Mouse (Mus musculus) ovary, postnatal 14 days (tissue): ENCODE measurements around the gene Cd40.

Experiments used
- DNase-seq: peaks from one replicate; pipeline ENCODE4 v3.0.0; 2022; ENCODE audit warnings: low spot score

The Cd40 gene

DNA sequence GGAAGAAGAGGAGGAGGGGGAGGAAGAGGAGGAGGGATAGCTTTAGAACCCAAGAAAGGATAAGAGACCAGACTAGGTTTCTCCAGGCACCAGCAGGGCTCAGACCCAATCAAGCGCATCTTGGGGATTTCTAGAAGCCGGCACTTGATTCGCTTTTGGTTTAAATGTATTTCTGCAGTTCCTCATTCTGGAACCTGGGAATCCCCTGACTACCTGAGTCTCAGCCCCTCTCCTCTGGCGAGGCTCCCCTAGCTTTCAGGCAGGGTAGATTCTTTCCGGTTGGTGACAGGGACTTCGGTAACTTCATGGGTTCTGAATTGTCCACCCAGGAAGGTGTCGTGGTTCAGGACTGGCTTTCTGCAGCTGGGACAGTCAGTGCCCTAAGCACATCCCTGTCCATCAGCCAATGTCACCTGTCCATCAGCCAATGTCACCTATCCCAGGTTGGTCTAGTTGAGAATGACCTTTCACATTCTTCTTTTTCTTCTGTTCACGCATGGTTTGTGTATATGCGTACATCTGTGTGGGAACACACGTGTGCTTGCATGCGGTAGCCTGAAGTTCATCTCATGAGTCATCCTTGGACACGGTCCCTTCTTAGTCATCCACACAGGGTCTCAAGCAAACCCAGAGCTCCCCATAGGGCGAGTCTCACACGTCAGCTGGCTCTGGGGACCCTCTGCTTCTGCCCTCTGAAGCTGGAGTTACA, 1.1 kb downstream of the Cd40 start:
- DNase-seq: no peak

DNA sequence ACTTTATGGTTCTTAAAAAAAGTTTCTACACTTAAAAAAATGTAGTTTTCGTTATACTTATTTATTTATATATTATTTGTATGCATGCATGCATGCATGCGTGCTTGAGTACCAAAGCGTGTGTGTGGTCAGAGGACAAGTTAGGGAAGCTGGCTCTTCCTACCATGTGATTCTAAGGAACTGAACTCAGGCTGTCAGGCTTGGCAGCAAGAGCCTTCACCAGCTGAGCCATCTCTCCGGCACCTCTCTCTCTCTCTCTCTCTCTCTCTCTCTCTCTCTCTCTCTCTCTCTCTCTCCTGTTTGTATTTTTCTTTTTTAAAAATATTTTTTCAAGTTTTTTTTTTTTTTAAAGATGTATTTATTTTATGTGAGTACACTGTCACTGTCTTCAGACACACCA, 4.5 kb downstream of the Cd40 start:
- no peak for DNase-seq

DNA sequence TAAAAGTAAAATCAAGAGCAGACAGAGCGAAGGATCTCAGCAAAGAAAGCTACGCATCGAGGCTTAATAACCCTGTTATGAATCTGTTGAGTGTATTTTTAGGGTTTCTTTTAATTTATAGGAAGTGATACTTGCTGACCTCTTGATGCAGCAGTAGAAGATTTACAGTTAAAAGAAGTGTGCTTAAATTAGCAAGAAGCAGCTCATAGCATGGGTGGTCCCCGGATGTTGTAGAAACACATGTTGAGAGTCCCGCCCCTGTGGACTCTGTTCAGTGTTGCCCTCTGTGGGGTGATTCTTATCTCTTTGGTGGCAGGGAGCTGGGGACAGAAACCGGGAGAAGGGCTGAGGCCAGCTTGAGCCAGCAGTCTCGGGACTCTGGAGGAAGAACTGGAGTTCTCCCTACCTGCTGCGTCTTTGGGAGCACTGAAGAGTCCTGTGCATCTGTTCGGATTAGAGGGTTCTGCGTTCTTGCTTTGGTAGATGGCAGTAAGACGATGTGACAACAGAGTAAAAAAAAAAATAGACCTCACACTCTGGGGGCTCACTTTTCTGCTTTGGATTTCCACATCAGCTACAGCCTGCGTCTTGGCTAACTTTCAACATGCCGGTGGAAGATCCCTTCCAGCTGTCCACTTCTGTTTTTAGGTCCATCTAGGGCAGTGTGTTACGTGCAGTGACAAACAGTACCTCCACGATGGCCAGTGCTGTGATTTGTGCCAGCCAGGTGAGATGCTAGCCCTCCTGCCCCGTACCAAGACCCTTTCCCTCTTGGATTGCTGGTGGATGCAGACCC, 6.4 kb downstream of the Cd40 start:
- no peak for DNase-seq

DNA sequence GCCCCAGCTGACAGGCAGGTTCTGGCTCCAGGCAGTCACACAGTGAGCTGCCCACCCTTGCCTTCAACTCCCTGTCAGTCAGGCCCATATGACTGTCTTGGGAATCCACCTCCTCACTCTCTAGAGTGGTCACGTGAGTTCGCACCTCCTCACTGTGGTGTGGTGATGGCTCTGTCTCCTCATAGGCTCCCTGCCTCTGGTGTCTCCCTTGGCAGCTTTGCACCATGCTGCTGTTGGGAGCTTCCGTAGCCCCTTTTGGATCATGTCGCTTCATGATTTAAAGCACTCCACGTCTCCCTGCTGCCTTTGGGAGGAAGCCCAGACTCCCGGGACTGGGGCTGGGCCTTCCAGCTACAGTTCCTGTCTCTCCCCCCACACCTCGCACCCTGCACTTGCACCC, 9.1 kb downstream of the Cd40 start:
- no peak for DNase-seq

DNA sequence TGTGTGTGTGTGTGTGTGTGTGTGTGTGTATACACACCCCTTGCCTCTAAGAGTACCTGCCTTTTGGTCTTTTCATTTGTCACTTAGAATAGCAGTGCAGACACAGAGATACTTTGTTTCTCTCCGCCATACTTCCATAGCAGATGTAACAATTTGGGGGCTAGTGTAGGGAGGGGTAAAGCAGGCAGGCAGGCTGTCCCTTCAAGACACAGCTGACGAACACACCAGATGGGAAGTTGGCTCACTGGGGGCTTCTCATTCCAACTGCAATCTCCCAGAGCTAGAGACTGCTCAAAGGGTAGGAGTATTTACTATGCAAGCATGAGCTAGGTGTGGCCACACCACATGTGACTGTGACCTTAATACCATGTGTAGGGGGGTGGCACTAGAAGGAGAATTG, 13.4 kb downstream of the Cd40 start:
- DNase-seq: no peak

DNA sequence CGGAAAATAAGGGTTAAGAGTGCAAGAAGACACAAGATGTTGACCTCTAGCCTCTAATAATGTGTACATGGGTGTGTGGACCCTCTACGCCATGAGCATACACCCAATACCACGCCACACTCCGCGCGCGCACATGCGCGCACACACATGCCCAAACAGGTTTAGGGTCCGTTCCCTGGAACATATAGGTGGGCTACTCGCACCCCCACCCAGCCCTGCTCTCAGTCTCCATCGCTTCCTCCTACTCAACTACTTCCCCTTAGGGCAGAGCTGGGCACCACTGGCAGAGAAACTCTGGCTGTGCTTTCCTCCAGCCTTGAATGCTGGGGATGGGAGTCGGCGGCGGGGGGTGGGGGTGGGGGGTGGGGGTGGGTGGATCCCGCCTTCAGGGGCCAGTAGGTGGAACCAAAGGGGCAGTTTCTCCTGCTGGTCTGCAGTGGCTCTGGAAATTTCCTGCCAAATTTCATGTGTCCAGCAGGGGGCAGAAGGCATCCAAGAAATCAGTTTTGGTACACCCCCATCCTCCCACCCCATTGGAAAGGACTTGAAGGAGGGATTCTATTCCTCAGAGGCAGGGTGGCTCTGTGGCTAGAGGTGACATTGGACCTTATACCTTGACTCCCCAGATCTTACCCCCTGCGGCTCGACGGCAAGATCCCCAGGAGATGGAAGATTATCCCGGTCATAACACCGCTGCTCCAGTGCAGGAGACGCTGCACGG, 14.8 kb downstream of the Cd40 start:
- DNase-seq: peak; percentile 55

DNA sequence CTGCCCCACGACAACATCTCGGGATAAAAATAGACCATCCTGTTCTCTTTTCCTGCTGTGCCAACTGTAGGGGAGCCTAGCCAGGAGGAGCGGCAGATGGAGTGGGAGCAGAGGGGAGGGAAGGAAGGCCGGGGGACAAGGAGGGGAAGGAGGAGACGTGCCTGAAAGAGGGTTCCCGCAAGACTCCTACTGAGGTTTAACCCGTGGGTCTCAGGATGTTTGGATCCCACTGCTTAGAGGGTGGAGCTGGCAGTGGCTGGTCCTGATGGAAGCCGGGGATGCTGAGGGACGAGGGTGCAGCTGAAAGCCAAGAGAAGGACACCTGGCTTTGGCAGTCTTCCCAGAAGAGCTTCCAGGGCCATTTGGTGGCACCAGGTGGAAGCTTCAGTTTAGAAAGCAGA, 18.0 kb downstream of the Cd40 start:
- no peak for DNase-seq

DNA sequence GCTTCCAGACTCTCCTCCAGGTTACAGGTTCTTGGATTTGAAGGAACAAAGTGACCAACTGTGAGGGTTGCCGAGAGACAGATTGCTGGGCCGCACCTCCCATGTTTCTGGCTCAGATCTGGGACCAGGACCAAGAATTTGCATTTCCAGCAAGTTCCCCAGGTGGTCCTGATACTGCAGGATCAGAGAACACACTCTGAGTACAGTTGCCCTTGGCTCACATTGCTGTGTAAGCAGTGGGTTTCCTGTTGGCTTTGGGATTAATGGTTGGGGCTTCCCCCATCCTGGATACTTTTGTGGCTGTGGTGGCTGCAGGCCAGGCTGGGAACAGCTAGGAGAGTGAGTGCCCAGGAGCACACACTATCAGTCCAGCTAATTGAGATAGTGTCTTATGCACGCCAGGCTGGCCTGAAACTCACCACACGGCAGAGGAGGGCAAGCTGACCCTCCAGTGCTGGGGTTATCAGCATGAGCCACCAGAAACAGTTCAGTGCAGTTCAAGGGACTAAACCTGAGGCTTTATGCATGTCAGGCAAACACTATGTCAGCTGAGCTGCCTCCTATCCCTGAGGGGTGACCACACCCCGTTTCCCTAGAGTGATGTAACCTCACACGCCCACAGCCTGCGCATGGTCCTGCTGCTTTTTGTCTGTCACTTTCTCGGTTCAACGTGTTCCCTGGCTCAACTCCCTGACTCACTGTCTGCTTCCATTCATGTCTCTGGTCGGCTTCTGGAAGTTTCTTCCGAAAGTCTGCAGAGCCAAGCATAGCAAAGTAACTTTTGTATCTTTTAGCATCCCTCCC, 18.9 kb downstream of the Cd40 start:
- no peak for DNase-seq

DNA sequence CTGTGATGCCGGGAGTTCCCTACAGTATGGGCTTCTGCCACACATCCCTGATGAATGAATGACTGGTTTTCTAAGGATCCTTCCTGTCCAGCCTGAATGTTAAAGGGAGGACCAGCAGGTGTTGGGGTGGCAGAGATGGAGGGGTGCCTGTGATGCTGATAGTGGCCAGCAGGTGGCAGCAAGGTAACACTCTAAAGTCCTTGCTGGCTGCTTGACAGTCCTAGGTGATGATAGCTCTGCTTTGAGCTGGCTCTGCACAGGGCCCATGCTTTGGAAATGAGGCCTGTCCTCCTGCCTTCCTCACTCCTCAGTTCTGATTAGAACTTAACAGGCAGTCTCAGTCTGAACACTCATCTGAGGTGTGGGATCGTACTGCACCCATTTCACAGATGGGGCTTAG, 19.5 kb downstream of the Cd40 start:
- DNase-seq: peak; percentile 80

DNA sequence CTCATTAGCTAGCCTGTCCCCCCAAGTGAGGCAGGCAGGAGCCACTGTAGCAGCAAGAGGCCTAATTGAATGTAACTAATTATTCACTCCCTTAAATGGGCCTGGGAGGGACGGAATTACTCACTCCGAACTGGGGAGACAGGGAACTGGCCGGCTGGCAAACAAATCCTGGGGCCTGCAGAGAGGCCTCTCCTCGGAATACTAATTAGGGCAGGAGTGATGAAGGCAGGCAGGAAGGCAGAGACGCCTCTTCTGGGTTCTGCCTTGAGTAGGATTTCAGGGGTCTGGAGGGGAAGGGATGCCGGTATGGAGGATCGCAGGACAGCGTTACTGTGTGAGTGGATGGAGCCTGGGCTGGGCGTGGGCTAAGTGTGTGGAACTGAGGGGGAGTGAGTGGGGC, 21.6 kb downstream of the Cd40 start:
- DNase-seq: no peak

DNA sequence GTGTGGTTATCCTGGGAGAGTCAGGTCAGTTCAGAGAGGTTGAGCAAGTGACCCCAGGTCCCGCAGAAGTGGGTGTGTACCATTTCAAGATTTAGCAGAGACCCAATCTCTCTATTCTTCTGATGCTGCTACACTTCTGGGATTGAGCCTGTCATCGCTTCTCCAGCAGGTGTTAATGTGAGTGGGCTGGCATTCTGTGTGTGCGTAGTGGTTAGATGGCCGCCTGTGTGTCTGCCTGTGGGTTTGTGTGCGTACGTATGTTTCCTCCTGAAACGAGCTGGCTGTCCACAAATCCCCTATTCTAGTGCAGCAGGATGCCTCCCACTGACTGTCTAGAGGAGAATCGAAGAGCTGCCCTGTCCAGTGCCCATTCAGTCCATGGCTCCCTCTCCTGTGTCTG, 22.6 kb downstream of the Cd40 start:
- DNase-seq: no peak

DNA sequence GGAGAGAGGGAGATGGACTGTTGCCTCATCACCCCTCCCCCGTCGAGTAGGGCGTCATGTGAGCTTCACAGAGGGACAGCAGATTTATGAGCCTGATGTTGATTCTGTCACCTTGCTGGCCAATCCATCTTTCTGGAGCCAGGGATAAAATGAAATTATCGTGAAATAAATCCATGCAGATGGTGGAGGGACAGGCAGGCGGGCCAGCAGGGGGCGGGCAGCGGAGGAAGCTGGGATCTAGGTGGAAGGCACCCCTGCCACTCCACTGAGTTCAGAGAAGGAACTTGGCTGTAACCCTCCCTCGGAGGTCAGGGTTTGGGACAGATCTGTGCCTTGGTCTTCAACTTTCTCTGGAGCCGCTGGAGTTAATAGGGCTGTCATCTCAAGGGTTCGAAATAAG, 23.2 kb downstream of the Cd40 start:
- no peak for DNase-seq

DNA sequence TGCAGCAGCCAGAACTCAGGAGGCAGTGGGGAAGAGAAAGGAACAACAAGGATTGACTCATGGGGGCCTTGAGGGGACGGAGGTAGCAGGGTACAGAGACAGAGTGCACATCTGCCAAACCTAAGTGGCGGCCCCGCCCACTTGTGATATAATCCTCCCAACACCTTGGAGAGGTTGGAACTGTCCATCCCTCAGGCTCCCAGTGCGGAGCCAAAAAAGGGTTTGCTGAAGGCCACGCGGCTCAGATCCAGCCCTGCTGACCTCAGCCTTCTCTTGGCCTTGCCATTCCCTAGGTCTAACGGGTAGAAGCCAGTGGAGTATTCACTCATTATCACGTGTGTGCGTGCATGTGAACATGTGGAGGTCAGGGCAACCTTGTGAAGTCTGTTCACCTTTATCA, 25.2 kb downstream of the Cd40 start:
- no peak for DNase-seq

DNA sequence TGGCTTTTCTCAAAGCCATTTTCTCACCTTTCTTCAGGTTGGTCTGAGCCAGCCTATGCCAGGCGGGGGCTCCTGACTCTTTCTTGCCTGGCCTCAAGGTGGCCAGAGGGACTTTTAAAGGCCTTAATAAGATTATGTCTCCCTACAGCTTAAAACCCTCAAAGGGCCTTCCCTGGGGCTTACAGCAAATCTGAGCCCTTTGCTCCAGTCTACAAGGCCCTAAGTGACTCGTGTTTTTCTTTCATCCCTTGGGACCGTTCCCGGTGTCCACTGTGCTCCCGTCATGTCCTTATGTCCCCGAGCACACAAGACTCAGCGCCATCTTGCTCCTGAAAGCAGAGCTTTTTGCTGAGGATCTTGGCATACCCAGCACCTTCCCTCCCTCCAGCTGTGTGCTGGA, 25.8 kb downstream of the Cd40 start:
- no peak for DNase-seq

DNA sequence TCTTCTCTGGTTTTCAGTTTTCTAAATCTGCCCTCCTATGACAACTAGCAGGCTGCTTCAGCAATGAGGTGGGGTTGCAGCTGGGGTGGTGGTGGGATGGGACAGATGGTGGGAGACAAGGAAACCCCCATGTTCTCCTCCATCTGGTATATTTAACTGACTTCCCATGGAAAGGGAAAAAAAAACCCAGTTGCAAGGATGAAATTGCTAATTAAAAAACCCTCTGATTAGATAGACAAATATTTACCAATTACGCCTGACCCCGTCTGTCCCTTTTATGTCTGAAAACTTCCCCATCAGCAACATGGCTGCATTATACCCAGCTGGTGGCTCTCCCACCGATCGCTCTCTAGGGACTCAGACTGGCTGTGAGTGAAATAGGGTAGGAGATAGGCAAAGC, 31.2 kb downstream of the Cd40 start:
- DNase-seq: no peak

DNA sequence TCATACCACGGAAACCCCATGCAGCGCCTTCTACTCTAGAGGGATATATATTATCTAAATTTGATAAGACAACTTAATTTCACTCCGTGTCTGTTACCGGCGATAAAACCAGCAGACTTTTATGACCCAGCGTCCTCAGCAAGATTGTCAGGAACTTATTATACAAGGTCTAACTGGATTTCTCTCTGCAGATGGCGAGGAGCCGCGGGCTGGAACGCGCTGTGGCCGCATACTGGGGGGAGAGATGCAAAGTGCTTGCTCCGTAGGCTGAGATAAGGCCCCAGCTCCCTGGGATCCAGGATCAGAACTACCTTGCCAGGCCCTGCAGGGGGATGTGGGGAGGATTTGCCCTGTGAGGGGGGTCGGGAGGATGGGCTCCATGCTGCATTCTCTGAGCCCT, 34.0 kb downstream of the Cd40 start:
- DNase-seq: no peak

DNA sequence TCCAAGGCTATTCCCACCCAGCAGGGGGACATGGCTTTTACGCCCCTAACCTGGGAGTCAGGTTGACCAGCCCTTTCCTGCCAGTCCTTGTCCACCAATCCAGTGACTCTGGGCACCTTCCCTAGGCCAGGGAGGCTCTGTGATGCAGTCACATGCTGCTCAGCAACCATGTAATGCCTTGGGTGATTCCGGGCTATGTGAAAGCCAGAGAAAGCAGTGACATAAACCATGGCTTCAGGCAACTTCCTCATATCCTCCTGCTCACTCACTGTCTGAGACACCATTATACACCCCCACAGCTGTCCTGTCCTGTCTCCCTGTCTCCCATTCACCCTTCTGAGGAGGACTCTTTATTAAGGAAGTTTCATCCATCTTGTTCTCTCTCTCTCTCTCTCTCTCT, 35.2 kb downstream of the Cd40 start, which contains the start of gene 1700025C18Rik:
1700025C18Rik (minus strand) TSS at position 101 of the 400 bp plus-strand sequence.
- no peak for DNase-seq

DNA sequence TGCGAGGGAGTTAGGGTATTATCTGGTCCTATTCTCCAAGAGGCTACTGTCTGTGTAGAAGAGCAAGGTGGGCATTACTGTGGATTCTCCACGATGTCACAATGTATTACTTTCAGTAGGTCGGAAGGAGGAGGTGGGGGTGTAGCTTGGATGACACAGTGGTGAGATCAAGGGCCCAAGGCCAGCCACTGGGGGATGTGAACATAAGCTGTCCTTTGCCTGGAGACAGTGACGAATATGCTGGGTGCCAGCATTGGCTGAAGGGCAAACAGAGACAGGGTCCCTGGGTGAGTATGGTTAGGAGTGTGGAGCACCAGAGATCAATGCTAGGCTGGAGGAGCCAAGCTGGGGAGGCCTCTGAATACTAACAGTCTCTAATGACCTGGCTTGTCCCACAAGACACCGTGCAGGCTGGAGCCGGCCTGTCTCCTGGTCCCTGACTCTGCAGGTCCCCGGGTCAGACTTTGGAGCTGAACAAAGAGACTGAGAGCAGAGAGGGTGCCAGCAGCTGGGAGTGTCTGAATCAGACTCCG, 36.1 kb downstream of the Cd40 start:
- no peak for DNase-seq

DNA sequence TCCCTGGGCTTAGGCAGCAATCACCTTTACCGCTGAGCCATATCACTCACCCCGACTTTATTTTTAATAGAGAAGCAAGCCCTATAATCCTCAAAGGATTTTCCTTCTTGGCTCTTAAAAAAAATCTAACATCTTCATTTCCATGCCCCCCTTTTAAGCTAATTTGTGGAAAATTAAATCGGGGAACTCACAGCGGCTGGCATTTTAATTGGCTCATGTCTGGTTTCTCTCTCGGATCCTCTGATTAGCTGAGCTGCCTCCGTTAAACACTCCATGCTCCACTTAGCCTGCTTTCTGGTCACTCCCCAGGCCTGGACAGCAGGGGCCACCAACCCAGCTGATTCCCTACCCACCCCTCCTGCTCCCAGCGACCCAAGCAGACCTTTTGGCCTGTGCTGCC, 37.0 kb downstream of the Cd40 start:
- no peak for DNase-seq

DNA sequence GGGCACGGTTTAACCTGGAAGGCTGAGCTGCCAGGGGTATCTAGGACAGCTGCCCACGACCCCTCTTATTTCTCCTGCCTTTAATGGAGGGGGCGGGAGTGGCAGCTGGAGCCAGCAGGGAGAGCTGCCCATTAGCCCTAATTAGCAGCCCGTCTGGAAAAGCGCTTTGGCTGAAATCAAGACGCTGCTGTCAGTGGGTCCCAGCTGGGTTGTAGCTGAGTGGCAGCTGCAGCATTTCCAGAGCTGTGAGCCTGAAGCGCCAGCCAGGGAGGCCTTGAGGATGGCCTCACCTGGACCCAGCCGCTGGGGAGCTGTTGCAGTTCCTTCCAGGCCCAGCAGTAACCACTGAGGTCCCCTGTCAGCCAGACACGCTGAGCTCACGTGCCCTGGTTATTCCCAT, 40.9 kb downstream of the Cd40 start:
- no peak for DNase-seq

DNA sequence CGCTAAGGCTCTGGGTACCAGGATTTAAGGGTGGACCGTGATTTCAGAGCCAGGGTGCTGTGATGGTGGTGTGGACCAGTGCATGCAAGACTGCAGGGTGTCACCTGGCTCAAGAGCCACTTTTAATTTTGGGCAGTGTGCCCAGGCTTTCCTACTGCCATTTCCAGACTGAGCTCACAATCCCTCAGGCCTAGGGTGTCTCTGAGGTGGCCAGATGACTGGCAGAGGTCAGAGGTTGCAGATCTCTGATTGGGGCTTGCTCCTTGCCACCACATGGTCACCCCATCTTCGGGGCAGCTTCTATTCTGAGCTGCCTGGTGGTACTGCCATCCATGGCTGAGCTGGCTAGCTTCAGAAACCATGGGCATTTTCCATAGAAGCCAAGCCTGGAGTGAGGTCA, 43.4 kb downstream of the Cd40 start:
- no peak for DNase-seq

DNA sequence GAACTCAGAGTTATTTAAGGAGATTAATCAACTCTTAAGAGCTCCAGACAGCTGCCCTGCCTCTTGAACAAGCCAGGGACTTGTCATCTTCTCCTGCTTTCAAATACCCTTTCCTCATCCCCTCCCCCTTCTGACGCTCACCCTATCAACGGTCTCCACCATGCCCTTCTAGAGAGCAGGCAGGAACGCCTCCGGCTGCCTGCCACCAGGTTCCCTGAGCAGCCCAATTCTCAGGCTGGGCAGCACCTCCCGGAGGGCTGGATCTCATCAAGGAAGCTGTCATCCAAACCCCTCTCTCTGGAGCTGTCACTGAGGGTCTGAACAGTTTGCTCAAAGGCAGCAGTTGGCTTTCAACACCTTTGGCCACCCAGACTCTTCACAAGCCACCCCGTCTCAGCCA, 45.3 kb downstream of the Cd40 start:
- no peak for DNase-seq
